Mouse (Mus musculus): Measurements from ENCODE around the gene Sun1. TPM values are rescaled to one million over a fixed set of nuclear protein-coding genes. Genes with fewer than 3 reads are reported as not detected.

Gene Sun1
- polyA plus RNA-seq, 1 experiment from 2014 or later = 56.0 TPM

DNA sequence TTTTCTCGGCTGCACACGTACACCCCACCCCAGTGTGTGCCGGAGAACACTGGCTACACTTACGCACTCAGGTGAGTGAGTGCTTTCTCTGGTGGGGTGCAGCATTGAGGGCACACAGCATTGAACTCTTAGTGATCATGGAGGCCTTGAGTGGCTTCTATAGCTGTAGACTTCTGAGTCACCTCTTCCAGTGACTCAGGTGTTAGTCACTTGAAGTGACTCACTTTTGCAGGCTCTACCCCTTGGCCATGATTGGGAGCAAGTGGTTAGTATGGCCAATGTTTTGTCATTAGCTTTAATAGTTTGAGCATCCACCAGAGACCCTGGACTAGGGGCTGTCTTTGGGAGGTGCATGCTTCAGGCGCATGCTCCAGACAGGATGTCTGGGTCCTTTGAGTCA lies 14.7 kb downstream of the Sun1 start:
- WGBS = 90% methylated on average over 5 of the region's 5 CpGs
- ATAC-seq (ENCODE audit: low read depth) = no peak
- Histone ChIP-seq H3K4me2 (ENCODE audit: low read depth, low read length) (no peak overlapping the region), H3K36me3 (ENCODE audit: control insufficient read depth, insufficient read depth, low read length) (peaks cover 4% of the 10 kb centered on the region), H3K27ac (ENCODE audit: low read length) (no peak overlapping the region), H3K4me3 (ENCODE audit: low read length) (no peak overlapping the region), H3K9ac (ENCODE audit: low read length) (no peak overlapping the region), H3K9me3 (ENCODE audit: control insufficient read depth, low read length) (no peaks in the 10 kb centered on the region), H3K27me3 (ENCODE audit: control insufficient read depth, insufficient read depth, low read depth, low read length) (no peaks in the 10 kb centered on the region), H3K4me1 (replicated peaks; ENCODE audit: control insufficient read depth, insufficient read depth, low read length) (no peaks in the 10 kb centered on the region)

DNA sequence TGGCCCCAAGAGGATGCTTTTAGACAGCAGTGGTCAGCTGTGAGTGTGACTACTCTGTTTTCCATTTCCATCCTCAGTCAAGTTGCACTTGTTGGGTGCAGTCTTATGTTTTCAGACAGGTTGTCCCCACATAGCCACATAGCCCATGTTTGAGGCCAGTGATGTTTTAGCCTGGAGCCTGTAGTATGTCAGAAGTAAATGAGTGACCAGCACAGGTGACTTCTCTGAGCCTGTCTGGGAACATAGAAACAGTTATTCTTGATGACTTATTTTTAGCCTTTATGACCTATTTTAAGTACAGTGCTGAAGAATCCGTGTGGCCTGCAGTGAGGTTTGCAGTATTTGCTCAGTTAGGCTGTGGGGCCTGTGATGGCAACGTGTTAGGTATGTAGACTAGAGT lies 15.7 kb downstream of the Sun1 start:
- Histone ChIP-seq H3K27me3 (ENCODE audit: control insufficient read depth, insufficient read depth, low read depth, low read length) (no peaks in the 10 kb centered on the region), H3K36me3 (ENCODE audit: control insufficient read depth, insufficient read depth, low read length) (peaks cover 4% of the 10 kb centered on the region), H3K27ac (ENCODE audit: low read length) (no peak overlapping the region), H3K4me2 (ENCODE audit: low read depth, low read length) (no peak overlapping the region), H3K9ac (ENCODE audit: low read length) (no peak overlapping the region), H3K4me3 (ENCODE audit: low read length) (no peak overlapping the region), H3K4me1 (replicated peaks; ENCODE audit: control insufficient read depth, insufficient read depth, low read length) (no peaks in the 10 kb centered on the region), H3K9me3 (ENCODE audit: control insufficient read depth, low read length) (no peaks in the 10 kb centered on the region)
- ATAC-seq (ENCODE audit: low read depth) = no peak
- WGBS = 83% methylated on average over 2 of the region's 2 CpGs

DNA sequence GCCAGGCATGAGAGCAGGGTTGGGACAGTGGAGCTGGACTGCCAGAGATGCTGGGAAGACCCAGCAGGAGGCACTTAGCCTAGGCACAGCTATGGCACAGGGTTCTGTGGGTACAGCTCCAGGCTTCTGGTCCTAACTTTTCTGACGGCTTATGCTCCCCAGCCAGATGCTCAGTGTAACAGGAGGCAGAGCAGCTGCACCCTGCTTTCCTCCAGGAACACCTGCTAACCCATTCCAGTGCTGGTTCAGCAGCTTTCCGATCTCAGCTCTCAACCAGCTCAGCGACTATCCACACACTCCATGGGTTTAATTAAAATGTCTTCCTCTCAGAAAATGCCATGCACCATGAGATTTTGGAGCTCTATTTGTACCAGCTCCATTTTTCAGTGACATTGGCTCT lies 16.3 kb downstream of the Sun1 start:
- Histone ChIP-seq H3K27me3 (ENCODE audit: control insufficient read depth, insufficient read depth, low read depth, low read length) (no peaks in the 10 kb centered on the region), H3K36me3 (ENCODE audit: control insufficient read depth, insufficient read depth, low read length) (peaks cover 5% of the 10 kb centered on the region), H3K4me2 (ENCODE audit: low read depth, low read length) (no peak overlapping the region), H3K9ac (ENCODE audit: low read length) (no peak overlapping the region), H3K9me3 (ENCODE audit: control insufficient read depth, low read length) (no peaks in the 10 kb centered on the region), H3K4me3 (ENCODE audit: low read length) (no peak overlapping the region), H3K27ac (ENCODE audit: low read length) (no peak overlapping the region), H3K4me1 (replicated peaks; ENCODE audit: control insufficient read depth, insufficient read depth, low read length) (no peaks in the 10 kb centered on the region)
- no peak for ATAC-seq (ENCODE audit: low read depth)
- 84% methylated on average over 3 of the region's 3 CpGs for WGBS

DNA sequence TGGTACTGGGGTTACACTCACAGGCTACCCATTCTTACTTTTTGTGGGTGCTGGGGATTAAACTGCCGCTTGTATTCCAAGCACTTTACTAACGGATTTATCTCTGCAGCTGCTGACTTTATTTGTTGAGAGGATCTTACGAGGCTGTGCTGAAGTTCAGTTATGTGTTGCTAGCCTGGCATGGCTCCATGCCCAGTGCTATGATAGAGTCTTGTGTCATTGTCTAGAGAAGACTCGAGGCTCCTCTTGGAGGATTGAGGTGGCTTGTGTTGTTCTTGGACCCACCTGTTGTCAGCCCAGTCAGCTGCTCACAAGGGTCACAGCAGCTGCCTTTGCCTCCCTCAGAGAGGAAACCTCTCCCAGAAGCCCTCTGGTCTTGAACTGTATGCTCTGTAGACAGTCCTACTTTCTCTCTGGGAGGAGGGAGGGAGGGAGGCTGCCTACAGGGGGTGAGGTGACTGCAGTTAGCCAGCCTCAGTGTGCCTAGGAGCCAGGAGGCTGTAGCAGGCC lies 19.6 kb downstream of the Sun1 start:
- Histone ChIP-seq H3K27me3 (ENCODE audit: control insufficient read depth, insufficient read depth, low read depth, low read length) (no peaks in the 10 kb centered on the region), H3K36me3 (ENCODE audit: control insufficient read depth, insufficient read depth, low read length) (peaks cover 7% of the 10 kb centered on the region), H3K27ac (ENCODE audit: low read length) (peak overlapping the region; percentile 13; the same call in 1 of the 2 replicates), H3K4me1 (replicated peaks; ENCODE audit: control insufficient read depth, insufficient read depth, low read length) (no peaks in the 10 kb centered on the region), H3K4me2 (ENCODE audit: low read depth, low read length) (no peak overlapping the region), H3K9ac (ENCODE audit: low read length) (no peak overlapping the region), H3K4me3 (ENCODE audit: low read length) (no peak overlapping the region), H3K9me3 (ENCODE audit: control insufficient read depth, low read length) (no peaks in the 10 kb centered on the region)
- 73% methylated on average over 4 of the region's 4 CpGs for WGBS
- ATAC-seq (ENCODE audit: low read depth) = no peak

DNA sequence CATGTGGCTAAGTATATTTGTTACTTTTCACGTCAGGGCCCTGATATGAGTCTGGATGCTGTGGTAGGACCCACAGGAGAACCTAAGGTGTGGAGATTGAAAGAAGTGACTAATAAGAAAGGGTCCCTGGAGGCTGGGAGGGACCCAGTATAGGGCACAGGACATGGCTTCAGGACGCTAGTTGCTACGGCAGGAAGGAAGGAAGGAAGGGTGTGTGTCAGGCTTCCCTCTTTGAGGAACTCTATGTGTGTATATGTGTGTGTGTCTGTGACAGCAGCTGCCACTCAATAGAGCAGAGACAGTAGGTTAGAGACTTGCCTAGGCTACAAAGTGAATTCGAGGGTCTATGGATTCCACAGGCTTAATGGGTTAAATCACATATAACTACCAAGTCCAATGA lies 20.2 kb downstream of the Sun1 start:
- H3K4me3 ChIP-seq (ENCODE audit: low read length) = no peak overlapping the region
- H3K9ac ChIP-seq (ENCODE audit: low read length) = no peak overlapping the region
- peak; percentile 47; the same call in 1 of the 2 replicates for ATAC-seq (ENCODE audit: low read depth)
- 67% methylated on average over 4 of the region's 4 CpGs for WGBS
- H3K27ac ChIP-seq (ENCODE audit: low read length) = peak overlapping the region; percentile 13; the same call in 1 of the 2 replicates
- no peaks in the 10 kb centered on the region for H3K27me3 ChIP-seq (ENCODE audit: control insufficient read depth, insufficient read depth, low read depth, low read length)
- peaks cover 7% of the 10 kb centered on the region for H3K36me3 ChIP-seq (ENCODE audit: control insufficient read depth, insufficient read depth, low read length)
- no peaks in the 10 kb centered on the region for H3K9me3 ChIP-seq (ENCODE audit: control insufficient read depth, low read length)
- no peaks in the 10 kb centered on the region for H3K4me1 ChIP-seq (replicated peaks; ENCODE audit: control insufficient read depth, insufficient read depth, low read length)
- no peak overlapping the region for H3K4me2 ChIP-seq (ENCODE audit: low read depth, low read length)

DNA sequence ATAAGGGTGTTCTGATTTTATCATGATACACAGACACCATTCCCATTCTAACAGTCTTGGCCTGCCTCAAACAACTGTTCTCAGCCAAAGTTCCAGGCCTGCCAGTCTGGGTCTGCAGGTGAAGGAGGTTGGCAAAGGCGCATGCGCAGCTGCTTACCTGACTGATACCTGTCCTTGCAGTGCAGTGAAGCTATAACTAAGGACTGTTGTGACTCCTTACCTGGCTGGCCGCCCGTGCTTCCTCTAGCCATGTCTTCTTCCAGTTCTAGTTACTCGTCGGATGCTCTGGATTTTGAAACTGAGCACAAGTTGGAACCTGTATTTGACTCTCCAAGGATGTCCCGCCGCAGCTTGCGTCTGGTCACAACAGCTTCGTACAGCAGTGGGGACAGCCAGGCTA lies 22.9 kb downstream of the Sun1 start:
- ATAC-seq (ENCODE audit: low read depth) = no peak

DNA sequence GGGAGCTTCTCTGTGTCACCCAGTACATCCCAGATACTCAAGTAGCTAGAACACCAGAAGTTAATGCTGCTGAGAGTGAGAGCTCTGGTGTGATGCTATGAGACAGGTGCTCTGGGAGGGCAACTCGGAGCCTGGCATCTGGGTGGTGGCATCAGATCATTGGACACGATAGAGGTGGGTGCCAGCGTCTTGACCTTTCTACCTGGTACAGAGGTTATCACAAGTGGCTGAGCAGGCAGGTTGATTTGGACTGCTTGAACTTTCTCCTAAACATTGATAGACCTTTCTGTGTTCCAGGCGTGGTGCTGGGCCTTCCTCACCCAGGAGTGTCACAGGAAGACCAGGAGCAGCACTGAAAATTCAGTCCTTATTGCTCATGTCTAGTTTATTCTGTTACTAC lies 26.8 kb downstream of the Sun1 start:
- 91% methylated on average over 4 of the region's 4 CpGs for whole genome bisulfite sequencing
- peaks cover 31% of the 10 kb centered on the region for H3K36me3 ChIP-seq (ENCODE audit: control insufficient read depth, insufficient read depth, low read length)

More for the DNA sequence above, 22.9 kb downstream of the Sun1 start:
- H3K4me1 ChIP-seq (replicated peaks; ENCODE audit: control insufficient read depth, insufficient read depth, low read length) = no peaks in the 10 kb centered on the region
- no peak overlapping the region for H3K27ac ChIP-seq (ENCODE audit: low read length)
- H3K9me3 ChIP-seq (ENCODE audit: control insufficient read depth, low read length) = no peaks in the 10 kb centered on the region
- 96% methylated on average over 10 of the region's 10 CpGs for WGBS
- peaks cover 19% of the 10 kb centered on the region for H3K36me3 ChIP-seq (ENCODE audit: control insufficient read depth, insufficient read depth, low read length)
- H3K4me3 ChIP-seq (ENCODE audit: low read length) = no peak overlapping the region
- H3K4me2 ChIP-seq (ENCODE audit: low read depth, low read length) = no peak overlapping the region
- H3K9ac ChIP-seq (ENCODE audit: low read length) = no peak overlapping the region
- H3K27me3 ChIP-seq (ENCODE audit: control insufficient read depth, insufficient read depth, low read depth, low read length) = no peaks in the 10 kb centered on the region

DNA sequence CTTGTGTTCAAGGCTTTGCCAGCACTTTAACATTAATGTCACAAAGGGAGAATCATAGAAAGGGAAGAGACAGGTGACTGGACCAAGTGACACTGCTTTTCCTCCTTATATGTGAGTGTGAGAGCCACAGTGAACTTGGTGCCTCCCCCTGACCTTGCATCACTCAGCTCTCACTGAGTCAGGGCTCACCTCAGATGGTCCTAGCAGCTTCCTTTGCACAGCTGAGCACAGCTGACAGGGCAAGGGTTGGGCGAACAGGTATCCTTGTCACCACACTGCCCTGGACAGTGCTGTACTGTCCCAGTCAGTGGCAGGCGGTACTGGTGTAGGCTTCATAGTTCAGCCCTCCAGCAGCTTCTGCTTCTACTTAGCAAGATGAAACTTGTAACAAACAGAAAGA lies 27.2 kb downstream of the Sun1 start:
- H3K9me3 ChIP-seq (ENCODE audit: control insufficient read depth, low read length) = no peaks in the 10 kb centered on the region
- peaks cover 31% of the 10 kb centered on the region for H3K36me3 ChIP-seq (ENCODE audit: control insufficient read depth, insufficient read depth, low read length)
- H3K4me2 ChIP-seq (ENCODE audit: low read depth, low read length) = no peak overlapping the region
- no peak for ATAC-seq (ENCODE audit: low read depth)
- H3K4me3 ChIP-seq (ENCODE audit: low read length) = no peak overlapping the region
- H3K4me1 ChIP-seq (replicated peaks; ENCODE audit: control insufficient read depth, insufficient read depth, low read length) = no peaks in the 10 kb centered on the region
- 89% methylated on average over 2 of the region's 2 CpGs for WGBS
- H3K27me3 ChIP-seq (ENCODE audit: control insufficient read depth, insufficient read depth, low read depth, low read length) = no peaks in the 10 kb centered on the region
- H3K9ac ChIP-seq (ENCODE audit: low read length) = no peak overlapping the region
- H3K27ac ChIP-seq (ENCODE audit: low read length) = no peak overlapping the region

More for the DNA sequence above, 26.8 kb downstream of the Sun1 start:
- ATAC-seq (ENCODE audit: low read depth) = no peak
- Histone ChIP-seq H3K4me1 (replicated peaks; ENCODE audit: control insufficient read depth, insufficient read depth, low read length) (no peaks in the 10 kb centered on the region), H3K9me3 (ENCODE audit: control insufficient read depth, low read length) (no peaks in the 10 kb centered on the region), H3K27me3 (ENCODE audit: control insufficient read depth, insufficient read depth, low read depth, low read length) (no peaks in the 10 kb centered on the region), H3K4me2 (ENCODE audit: low read depth, low read length) (no peak overlapping the region), H3K4me3 (ENCODE audit: low read length) (no peak overlapping the region), H3K27ac (ENCODE audit: low read length) (no peak overlapping the region), H3K9ac (ENCODE audit: low read length) (no peak overlapping the region)

DNA sequence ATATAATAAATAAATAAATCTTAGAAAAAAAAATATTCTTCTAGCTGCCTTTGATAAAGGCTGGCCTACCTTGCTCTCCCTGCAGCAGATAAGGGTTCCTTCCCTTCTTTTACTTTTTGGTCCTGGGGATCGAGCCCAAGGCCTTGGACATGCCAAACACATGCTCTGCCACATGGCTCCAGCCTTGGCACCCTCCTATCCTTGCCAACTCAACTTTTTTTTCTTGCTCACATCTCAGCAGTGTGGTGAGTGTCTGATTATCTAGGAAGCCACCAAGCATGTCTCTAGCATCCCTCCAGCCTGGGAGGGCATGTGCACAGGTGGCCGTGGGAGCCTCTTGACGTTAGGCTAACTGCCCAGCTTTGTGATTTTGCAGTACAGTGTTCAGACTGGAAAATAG lies 27.9 kb downstream of the Sun1 start:
- no peak for ATAC-seq (ENCODE audit: low read depth)
- WGBS = 97% methylated on average over 3 of the region's 3 CpGs

DNA sequence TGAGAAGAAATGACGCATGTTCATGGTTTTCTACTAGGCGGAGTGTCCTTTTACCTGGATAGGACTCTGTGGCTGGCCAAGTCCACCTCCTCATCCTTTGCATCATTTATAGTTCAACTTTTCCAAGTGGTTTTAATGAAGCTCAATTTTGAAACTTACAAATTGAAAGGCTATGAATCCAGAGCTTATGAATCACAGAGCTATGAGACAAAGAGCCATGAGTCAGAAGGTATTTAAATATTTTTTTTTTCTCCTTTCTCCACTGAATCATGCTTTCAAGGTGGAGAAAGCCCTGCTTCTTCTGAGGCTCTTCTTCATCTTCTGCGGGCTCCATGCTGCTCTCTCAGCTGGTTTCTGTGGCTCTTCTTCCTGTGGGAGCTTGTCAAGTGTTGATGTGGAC lies 29.3 kb downstream of the Sun1 start:
- 93% methylated on average over 3 of the region's 3 CpGs for WGBS
- peaks cover 40% of the 10 kb centered on the region for H3K36me3 ChIP-seq (ENCODE audit: control insufficient read depth, insufficient read depth, low read length)
- no peak overlapping the region for H3K27ac ChIP-seq (ENCODE audit: low read length)
- no peak overlapping the region for H3K4me2 ChIP-seq (ENCODE audit: low read depth, low read length)
- H3K9ac ChIP-seq (ENCODE audit: low read length) = no peak overlapping the region
- no peak overlapping the region for H3K4me3 ChIP-seq (ENCODE audit: low read length)
- no peak for ATAC-seq (ENCODE audit: low read depth)
- no peaks in the 10 kb centered on the region for H3K4me1 ChIP-seq (replicated peaks; ENCODE audit: control insufficient read depth, insufficient read depth, low read length)
- no peaks in the 10 kb centered on the region for H3K9me3 ChIP-seq (ENCODE audit: control insufficient read depth, low read length)
- no peaks in the 10 kb centered on the region for H3K27me3 ChIP-seq (ENCODE audit: control insufficient read depth, insufficient read depth, low read depth, low read length)

More for the DNA sequence above, 27.9 kb downstream of the Sun1 start:
- Histone ChIP-seq H3K4me3 (ENCODE audit: low read length) (no peak overlapping the region), H3K9ac (ENCODE audit: low read length) (no peak overlapping the region), H3K36me3 (ENCODE audit: control insufficient read depth, insufficient read depth, low read length) (peaks cover 31% of the 10 kb centered on the region), H3K4me1 (replicated peaks; ENCODE audit: control insufficient read depth, insufficient read depth, low read length) (no peaks in the 10 kb centered on the region), H3K4me2 (ENCODE audit: low read depth, low read length) (no peak overlapping the region), H3K27ac (ENCODE audit: low read length) (no peak overlapping the region), H3K27me3 (ENCODE audit: control insufficient read depth, insufficient read depth, low read depth, low read length) (no peaks in the 10 kb centered on the region), H3K9me3 (ENCODE audit: control insufficient read depth, low read length) (no peaks in the 10 kb centered on the region)

Data from lung, embryonic 16.5 days (tissue).